Mouse (Mus musculus): Measurements from ENCODE around the gene Aen. TPM values are rescaled to one million over a fixed set of nuclear protein-coding genes. Genes with fewer than 3 reads are reported as not detected.

Gene Aen
- total RNA-seq, 2 experiments from 2014 or later, result 0.96 to 17.6 TPM

DNA sequence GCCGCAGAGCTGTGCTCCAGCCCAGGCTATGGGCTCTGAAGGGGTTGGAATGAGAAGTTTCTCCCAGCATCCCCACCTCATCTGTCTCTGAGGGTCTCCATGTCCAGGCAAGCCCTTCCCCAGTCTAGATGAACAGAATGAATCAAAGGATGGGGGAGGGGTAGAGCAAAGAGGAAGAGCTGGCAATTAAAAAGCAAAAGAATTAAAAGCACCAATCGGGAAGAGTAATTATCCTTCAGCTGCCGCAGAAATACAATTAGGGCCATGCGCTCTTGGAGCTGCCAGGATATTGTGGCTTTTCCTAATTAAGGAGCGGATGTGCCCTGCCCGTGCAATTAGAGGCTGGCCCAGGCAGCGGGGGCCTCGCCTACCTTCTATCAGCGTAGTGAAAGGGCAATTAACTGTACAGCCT, 8.2 kb upstream of the Aen start:
- ATAC-seq (replicated peaks; ENCODE audit: low FRiP score, poor library complexity, severe bottlenecking), result no peak

DNA sequence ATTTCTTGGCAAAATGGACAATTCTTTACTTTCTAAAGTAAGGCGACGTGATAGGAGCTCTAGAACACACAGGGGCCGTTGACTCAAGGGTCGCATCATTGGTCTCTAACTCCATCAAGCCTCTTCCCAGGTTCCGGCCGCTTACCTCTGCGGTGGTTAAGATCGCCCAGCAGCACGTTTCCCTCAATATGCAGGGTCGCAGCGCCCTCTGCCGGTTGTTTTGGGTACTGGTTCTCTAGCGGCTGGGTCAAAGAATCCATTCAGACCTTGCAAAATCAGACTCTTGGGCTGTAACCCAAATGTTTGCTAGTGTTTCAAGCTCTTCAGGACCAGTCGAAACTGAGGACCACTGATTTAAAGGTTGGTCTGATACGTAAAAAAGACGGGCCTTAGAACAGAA, 5.0 kb upstream of the Aen start:
- ATAC-seq (replicated peaks; ENCODE audit: low FRiP score, poor library complexity, severe bottlenecking), result peak; percentile 71

DNA sequence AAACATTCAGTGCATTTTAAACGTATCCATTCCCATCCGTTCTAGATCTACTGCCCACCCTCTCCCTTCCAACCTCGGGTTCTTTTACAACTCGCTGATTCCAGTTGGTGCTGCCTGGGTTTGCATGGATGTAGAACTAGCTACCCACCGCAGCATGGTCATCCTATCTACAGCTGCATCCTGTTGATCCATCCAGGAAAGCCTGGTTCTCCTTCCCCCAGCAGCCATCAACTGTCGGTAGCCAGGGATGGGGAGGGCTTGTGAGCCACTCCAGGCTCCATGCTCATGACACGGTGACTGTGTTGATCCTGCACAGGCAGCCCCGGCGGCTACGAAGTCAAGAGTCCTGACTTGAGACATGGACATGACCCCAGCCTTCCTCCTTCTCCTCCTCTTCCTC, 1.7 kb upstream of the Aen start:
- no peak for ATAC-seq (replicated peaks; ENCODE audit: low FRiP score, poor library complexity, severe bottlenecking)

DNA sequence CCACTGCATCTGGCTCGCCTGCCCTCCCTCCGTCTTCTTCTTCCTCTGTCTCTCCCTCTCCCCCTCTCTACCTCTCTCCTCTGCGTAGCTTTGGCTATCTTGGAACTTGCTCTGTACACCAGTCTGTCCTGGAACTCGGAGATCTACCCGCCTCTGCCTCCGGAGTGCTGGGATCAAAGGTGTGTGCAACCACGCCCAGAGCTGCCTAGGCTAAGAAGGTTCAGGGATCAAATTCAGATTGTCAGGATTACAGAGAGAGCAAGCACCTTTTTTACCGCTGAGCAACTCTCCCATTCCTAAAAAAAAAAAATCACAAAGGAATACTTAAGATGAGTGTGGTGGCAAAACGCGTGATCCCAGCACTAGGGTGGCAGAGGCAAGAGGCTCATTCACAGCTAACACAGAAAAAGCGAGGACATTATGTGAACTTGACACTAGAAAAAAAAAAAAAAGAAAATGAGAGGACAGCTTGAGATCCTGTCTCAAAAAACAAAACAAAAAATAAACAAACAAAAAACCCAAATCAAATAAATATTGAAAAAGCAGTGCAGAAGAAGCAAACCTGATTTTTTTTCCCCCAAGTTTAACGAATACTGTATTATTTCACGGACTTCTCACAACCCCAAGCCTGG, 517 bp upstream of the Aen start:
- no peak for ATAC-seq (replicated peaks; ENCODE audit: low FRiP score, poor library complexity, severe bottlenecking)

DNA sequence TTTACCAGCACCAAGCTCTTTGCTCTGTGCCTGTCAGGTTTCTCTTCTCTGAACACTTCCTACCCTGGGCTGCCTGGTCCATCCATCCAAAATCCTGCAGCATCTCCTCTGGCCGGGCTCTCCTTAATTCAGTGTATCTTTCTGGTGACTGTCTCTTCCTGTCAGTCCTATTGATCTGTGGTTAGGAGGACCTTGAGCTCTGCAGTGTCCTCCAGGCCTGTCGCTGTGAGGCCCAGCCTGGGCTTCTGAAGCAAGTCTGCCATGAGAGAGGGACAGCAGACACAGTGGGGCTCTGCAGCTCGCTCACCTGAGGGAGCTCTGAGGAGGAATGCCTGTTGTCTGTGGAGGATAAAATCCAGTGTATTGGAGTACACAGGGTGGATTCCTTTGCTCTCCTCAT, 1.9 kb downstream of the Aen start:
- ATAC-seq (replicated peaks; ENCODE audit: low FRiP score, poor library complexity, severe bottlenecking), result no peak

DNA sequence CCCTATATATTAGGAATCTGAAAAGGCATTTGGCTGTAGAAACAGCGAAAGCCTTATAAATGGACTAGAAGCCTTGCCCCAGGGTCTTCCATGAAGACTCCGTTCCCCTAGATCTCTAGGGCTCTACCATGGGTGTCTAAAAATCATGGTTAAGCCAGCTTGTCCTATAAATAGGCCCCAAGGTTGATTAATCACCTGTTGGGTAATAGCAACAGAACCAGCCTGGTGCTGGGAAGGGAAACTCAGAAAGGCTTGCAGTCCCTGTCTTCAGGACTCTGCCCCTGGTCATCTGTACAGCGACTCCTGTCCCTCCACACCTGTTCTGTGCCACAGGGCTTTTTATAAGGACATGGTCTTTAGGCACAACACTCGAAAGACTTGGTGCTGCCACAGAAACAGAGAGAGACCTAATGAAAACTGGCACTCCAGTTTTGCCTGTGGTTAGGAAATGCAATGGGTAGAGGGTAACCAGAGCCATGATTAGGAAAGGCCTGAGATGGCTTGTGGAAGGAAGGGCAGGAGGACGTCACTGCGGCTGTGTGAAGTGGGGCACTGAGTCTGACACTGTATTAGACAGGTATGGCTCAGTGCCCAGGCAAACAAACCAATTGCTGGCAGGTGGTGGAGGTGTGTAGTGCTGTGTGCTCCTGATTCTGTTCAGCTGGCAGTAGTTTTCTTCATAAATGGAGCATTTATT, 7.7 kb downstream of the Aen start:
- ATAC-seq (replicated peaks; ENCODE audit: low FRiP score, poor library complexity, severe bottlenecking), result no peak

DNA sequence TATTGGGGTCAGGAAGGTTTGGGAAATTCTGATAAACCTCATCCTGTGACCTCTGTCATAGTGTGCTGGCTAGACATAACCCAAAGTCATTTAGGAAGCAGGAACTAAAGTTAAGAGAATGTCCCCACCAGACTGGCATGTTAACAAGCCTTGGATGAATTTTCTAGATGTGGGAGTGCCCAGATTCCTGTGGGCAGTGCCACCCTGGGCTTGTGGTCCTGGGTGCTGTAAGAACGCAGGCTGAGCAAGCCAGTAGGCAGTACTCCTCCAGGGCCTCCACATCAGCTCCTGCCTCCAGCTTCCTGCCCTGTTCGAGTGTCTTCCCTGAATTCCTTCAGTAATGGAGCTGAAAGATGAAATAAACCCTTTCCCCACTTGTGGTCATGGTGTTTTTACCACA, 8.5 kb downstream of the Aen start:
- no peak for ATAC-seq (replicated peaks; ENCODE audit: low FRiP score, poor library complexity, severe bottlenecking)

DNA sequence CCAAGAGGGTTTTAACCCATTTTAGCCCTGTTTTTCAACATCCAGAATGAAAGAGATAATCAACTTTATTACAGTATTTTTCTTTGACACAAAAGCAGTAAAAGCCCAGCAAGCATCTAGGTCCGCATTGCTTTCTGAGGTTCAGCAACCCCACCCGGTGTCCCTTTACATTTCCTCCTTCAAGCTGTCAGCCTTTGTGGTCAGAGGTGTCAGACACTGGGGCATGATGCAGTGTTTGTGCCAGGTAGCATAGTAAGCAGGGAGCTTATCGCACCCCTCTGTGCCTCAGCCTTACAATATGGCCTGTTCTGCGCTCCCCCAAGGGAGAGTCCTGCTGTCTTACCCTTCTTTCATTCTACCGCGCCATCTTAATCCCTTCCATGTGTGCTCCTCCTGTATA, 13.4 kb downstream of the Aen start:
- ATAC-seq (replicated peaks; ENCODE audit: low FRiP score, poor library complexity, severe bottlenecking), result no peak

DNA sequence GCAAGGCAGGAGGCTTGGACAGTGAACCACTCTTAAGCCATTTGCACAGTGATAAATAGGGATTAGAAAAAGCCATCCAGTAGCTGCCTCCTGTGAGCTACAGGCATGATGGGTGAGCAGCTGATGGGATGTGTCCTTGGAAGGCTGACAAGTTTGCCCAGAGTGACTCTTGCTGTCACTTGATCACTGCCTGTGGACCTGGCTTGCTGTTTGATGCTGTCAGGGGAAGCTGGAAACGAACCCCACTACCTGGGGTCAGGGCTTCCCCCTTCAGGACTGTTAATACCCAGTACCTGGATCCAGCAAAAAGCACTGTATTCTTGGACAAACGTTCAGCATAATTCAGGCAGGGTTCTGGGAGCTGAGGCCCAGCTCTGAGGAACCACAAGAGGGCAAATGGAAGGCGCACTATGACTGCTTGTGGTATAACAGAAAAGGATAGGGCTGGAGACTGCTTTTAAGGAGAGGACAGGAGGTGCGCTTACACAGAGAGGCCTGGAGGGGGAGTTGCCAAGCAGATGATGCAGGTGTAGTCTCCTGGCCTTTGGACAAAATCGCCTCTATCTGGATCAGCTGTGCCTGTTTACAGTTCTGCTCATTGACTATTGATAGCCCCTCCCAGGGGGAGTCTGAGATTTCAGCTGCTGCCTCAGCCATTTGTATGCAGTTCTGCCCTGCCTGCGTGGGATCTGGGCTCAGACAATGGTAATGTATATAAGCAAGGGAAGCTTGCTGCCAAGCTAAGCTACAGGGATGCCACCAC, 14.9 kb downstream of the Aen start:
- ATAC-seq (replicated peaks; ENCODE audit: low FRiP score, poor library complexity, severe bottlenecking), result no peak

DNA sequence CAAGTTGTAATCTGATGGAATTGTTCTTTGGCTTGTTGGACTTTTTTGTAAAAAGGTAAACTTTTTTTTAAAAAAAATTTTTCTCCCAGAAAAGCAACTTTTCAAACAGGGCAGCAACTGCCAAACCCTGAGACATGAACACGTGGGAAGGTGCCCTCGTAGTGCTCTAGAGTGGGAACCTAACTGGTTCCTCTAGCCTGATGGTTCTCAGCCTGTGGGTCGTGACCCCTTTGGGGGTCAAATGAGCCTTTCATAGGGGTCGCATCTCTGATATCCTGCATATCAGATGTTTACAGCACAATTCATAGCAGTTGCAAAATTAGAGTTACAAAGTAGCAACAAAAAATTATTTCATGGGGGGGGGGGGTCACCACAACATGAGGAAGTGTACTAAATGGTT, 15.6 kb downstream of the Aen start:
- no peak for ATAC-seq (replicated peaks; ENCODE audit: low FRiP score, poor library complexity, severe bottlenecking)

DNA sequence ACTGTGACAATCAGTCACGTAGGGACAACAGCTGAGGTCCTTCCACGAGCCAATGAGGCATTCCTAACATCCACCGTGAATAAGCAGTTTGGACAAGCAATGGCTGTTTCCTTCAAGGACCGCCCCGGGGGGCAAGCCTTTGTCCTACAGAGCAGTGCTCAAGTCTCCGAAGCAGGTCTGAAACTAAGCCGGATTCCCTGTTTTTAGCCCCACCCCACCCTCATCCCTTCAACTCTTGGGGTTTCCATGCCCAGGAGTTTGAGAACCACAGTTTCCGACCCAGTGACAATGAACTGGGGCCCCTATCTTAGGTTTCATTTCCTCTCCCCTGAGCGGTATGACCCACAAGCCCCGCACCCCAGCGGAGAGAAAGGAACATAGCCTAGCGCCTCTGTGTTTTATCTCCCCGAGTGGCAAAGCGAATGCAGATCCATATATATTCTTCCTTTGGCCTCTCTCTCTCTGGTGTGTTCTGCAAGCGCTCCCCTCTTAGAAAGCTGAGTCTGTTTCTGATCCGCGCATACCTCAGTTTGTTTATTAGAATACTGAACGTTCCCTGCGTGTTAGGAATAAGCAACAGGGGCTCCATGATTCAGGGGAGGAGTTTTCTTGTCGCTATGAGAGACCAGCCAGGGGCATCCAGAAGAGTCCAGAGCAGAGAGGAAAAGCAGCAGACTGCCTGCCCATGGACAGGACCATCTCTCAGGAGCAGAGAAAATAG, 16.8 kb downstream of the Aen start:
- 0 out of 2 replicates have a peak, but pooled peaks have one; percentile 6 for ATAC-seq (replicated peaks; ENCODE audit: low FRiP score, poor library complexity, severe bottlenecking)

DNA sequence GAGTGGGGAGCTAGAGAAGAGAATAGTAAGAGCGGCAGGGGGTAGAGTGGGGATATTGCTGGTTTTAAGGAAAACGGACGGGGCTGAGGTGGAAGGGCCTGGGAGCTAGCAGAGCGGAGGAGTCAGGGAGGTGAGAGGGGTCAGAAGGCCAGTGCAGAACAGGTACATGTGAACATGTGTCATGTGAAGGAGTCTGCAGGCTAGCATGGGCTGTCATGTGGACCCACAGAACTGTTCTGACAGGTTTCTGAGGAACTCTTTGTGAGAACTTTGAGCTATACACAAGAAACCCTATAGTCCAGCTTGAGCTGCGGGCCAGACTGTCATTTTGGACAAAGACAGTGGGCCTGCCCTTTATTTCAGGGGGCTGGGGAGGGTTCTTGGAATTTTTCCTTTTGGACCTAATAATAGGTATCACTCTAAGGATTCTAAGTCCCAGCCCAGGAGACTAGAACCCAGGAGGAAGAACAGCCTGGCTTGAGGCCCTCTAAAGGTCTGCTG, 17.4 kb downstream of the Aen start, which contains the start of gene Isg20:
Gene Isg20 (plus strand): TSS at position 451 of the 501 bp plus-strand sequence.
- ATAC-seq (replicated peaks; ENCODE audit: low FRiP score, poor library complexity, severe bottlenecking), result 0 out of 2 replicates have a peak, but pooled peaks have one; percentile 6

DNA sequence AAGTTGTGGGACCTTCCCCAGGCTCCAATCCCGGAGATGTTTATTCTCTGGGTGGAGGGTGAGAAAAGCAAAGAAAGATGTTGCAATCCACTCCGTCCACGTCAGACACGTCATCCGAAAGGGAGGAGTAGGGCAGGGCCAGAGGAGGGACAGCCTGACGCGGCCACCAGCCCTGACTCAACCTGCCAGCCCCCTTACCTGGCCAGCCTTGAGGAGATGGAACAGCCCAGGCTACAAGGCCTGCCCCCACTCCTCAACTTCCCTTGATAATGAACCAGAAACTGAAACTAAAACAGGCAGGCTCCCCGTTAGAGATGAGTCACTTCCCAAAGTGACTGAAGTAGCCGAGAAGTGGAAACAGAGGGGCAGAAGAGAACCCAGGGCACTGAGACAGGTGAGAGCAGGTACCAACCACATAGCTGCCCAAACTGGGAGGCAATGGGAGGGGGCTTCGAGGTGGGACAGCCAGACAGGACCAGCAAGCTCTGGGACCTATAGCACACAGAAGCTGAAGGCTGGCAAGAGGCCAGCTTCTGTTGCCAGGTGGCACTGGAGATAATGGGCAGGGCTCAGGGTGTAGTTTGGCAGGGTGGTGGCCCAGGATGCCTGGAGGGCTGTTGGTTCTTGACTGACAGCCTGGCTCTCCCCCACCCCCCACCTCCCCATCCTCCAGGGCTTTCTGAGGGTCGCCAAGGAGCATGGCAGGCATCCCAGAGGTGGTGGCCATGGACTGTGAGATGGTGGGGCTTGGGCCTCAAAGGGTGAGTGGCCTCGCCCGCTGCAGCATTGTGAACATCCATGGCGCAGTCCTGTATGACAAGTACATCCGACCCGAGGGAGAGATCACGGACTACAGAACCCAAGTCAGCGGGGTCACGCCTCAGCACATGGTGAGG, 18.2 kb downstream of the Aen start:
- ATAC-seq (replicated peaks; ENCODE audit: low FRiP score, poor library complexity, severe bottlenecking), result peak; percentile 71

DNA sequence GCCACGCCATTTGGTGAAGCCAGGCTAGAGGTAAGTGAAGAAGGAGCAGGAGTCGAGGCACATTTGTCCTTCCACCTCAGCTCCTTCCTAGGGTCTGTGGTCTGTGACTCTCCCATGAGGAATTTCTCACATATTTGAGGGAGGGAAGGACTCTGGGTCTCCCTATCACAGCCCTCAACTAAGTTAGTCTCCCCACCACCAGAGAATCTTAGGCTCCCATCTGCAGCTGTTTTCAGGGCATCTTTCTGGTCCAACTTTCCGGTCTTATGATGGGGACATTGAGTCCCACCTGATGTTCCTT, 18.8 kb downstream of the Aen start:
- ATAC-seq (replicated peaks; ENCODE audit: low FRiP score, poor library complexity, severe bottlenecking), result no peak

DNA sequence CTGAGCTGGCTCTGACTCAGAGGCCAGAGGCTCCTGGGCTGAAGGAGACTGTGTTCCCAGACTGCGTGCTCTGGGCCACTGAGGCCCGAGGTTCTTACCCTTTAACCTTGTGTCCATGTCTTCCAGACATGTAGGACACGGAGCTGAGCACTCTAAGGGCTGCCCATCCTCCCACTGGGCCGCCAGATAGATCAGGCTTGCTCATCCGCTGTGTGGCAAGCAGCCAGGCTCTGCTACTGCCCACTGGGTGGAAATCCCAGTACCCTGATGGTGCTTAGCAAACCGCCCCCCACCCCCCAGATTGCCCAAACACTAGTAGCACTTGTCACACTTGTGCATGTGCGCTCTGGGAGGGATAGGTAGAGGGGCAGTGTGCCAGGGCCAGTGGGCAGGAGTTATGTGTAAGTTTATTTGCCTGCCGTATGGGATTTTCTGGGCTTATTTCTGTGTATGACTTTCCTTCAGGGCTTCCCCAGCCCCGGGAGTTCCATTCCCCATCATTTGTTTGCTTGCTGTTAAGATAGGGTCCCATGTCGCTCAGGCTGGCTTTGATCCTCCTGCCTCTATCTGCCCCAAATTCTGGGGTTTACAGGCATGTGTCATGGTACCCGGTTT, 19.3 kb downstream of the Aen start:
- ATAC-seq (replicated peaks; ENCODE audit: low FRiP score, poor library complexity, severe bottlenecking), result peak; percentile 41

DNA sequence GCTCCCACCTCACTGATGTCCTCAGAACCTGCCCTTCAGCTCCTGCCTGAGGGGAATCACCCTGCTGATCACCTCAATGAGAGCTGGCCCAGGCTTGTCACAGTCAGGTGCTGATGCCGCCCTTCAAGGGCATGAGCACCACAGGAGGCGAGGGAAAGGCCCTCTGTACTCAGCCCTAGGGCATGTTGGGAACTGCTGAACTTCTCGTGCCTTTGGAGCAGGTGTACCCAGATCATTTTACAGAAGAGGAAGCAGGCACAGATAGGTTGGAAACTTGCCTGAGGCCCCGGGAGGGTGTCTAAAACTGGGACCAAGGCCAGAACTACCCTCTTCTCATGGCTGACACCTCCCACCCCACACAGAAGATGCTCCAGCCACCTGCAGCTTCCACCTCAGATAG, 23.0 kb downstream of the Aen start:
- no peak for ATAC-seq (replicated peaks; ENCODE audit: low FRiP score, poor library complexity, severe bottlenecking)

DNA sequence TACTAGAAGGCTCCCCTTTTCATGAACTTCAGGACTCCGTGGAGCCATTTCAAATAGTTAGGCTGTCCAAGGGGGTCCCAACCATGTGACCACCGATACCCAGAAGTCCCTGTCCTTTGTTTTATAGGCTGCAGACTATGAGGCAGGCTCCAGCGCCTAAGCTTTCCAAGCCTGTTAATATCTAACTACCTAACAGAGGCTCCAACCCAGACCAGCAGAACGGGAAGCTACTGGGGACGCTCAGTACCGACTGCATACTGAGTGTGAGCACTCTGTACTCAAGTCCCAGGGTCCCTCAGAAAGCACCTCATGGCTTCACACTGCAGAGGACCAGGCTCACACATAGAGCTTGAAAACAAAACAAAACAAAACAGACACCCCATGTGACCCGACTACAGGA, 26.9 kb downstream of the Aen start:
- ATAC-seq (replicated peaks; ENCODE audit: low FRiP score, poor library complexity, severe bottlenecking), result no peak

DNA sequence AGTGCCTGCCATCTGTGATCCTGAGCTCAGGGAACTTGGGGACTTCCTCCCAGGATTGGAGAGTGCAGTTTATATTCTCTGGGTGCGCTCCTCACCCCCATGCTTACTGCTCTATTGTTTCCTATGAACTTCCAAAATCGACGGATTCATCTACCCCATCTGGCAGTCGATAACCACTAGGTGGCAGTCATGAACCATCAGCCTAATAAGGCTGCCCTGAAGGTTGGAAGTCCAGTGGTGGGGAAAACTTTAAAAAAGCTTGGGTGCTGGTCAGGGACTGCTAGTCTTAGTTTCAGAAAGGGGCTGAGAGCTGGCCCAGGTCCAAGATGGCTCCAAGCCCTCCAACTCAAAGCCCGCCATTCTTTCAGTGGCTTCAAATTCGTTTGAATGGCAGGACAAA, 28.6 kb downstream of the Aen start:
- peak; percentile 63 for ATAC-seq (replicated peaks; ENCODE audit: low FRiP score, poor library complexity, severe bottlenecking)

DNA sequence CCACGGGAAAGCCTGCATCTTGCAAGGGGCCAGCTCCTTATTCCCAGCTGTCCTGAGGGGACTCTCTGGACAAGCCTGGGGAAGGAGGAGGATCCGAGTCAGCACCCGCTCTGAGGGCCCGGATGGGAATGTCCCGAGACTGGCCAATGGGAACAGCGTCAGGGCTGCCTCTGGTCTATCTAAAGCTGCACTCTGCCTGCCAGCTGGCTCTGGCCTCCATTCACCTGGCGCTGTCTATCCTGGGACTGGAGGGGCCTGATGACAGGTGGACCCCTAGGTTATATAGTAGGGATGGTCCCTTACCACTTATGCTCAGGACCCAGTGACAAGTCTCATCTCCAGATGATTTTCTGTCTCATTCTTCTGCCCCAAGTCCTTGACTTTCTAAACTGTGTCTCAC, 29.1 kb downstream of the Aen start:
- no peak for ATAC-seq (replicated peaks; ENCODE audit: low FRiP score, poor library complexity, severe bottlenecking)
